Mouse (Mus musculus) stomach, embryonic 16.5 days (tissue): ENCODE measurements around the gene Gdf7. TPM values are rescaled to one million over a fixed set of nuclear protein-coding genes. Genes with fewer than 3 reads are reported as not detected.

Experiments
- ATAC-seq: fragments of 200-750 bp; cut with Nextera tagmentation; 2 replicates; pipeline ENCODE4 v1.8.0; 2017; ENCODE audit warnings: moderate number of reproducible peaks, moderate TSS enrichment; ENCODE audit not compliant: insufficient read depth, low FRiP score
- H3K27ac ChIP-seq: fragments of 300-500 bp; sonication (generic); 2 replicates; pipeline ENCODE4 v1.5.1; 2014; ENCODE audit warnings: low read length
- H3K27me3 ChIP-seq: fragments of 300-500 bp; sonication (generic); 2 replicates; pipeline ENCODE4 v1.6.1; 2014; ENCODE audit warnings: low read length, control low read depth, mixed read lengths; ENCODE audit not compliant: control insufficient read depth, insufficient read depth
- H3K36me3 ChIP-seq: fragments of 300-500 bp; sonication (generic); 2 replicates; pipeline ENCODE4 v1.6.1; 2014; ENCODE audit warnings: low read length; ENCODE audit not compliant: control insufficient read depth, insufficient read depth
- H3K4me1 ChIP-seq: fragments of 300-500 bp; sonication (generic); 2 replicates; pipeline ENCODE4 v1.6.1; 2014; ENCODE audit warnings: low read length, control low read depth, mixed read lengths; ENCODE audit not compliant: control insufficient read depth, insufficient read depth
- H3K4me2 ChIP-seq: fragments of 300-500 bp; sonication (generic); 2 replicates; pipeline ENCODE4 v1.6.1; 2014; ENCODE audit warnings: low read depth, low read length, mixed read lengths
- H3K4me3 ChIP-seq: fragments of 300-500 bp; sonication (generic); replicated peaks from 2 replicates; pipeline ENCODE4 v1.5.1; 2014; ENCODE audit warnings: mild to moderate bottlenecking, low read length
- H3K9ac ChIP-seq: fragments of 300-500 bp; sonication (generic); 2 replicates; pipeline ENCODE4 v1.6.1; 2014; ENCODE audit warnings: low read length
- H3K9me3 ChIP-seq: fragments of 300-500 bp; sonication (generic); replicated peaks from 2 replicates; pipeline ENCODE4 v1.6.1; 2016; ENCODE audit warnings: low read length, control low read depth; ENCODE audit not compliant: control insufficient read depth
- WGBS: fragments of 180-500 bp; shearing (Covaris S2); extraction: QIAGEN DNeasy Blood & Tissue Kit; methylation state at CpG from one replicate; pipeline ENCODE4 v1.1.7; 2014; 5-methylcytosine and 5-hydroxymethylcytosine counted together
- polyA plus RNA-seq: library from polyadenylated mRNA; unstranded; fragments of >200 nt; fragmentation: Nextera tagmentation; extraction: Ambion mirVana; gene quantifications from 2 replicates; pipeline ENCODE4 v1.2.1, GENCODE M21; 2015

Gdf7 gene
- polyA plus RNA-seq, result 0.09 TPM in 1 of 2 replicates, not detected in the other

- Histone ChIP-seq H3K9me3 (no peaks in the 10 kb centered on the region), H3K27ac (no peak within 1 kb of the TSS), H3K4me2 (peak within 1 kb of the TSS; percentile 77), H3K4me1 (peaks cover 16% of the 10 kb centered on the region), H3K9ac (peak within 1 kb of the TSS; percentile 68), H3K36me3 (no peaks in the 10 kb centered on the region), H3K27me3 (peaks cover 92% of the 10 kb centered on the region), H3K4me3 (peak within 1 kb of the TSS; percentile 49)
- under 1% methylated on average over 49 of the region's 53 CpGs for whole genome bisulfite sequencing
- ATAC-seq, result no peak
These were observed at the start of gene Gdf7 for GRCm38 (mm10) chr12:8301841-8302431. Gdf7 (minus strand) TSS chr12:8301954.

GRCm38 (mm10) chr12:8351025-8351903 is 49.5 kb upstream of the Gdf7 start:
- Histone ChIP-seq H3K4me2 (no peak overlapping the region), H3K27me3 (no peaks in the 10 kb centered on the region), H3K9me3 (no peaks in the 10 kb centered on the region), H3K4me3 (no peak overlapping the region), H3K27ac (peak overlapping the region; percentile 13), H3K36me3 (no peaks in the 10 kb centered on the region), H3K9ac (no peak overlapping the region), H3K4me1 (peaks cover 11% of the 10 kb centered on the region; the same call in 1 of the 2 replicates)
- no peak for ATAC-seq
- WGBS, result 33% methylated on average over 4 of the region's 4 CpGs

GRCm38 (mm10) chr12:8348733-8349513 is 47.2 kb upstream of the Gdf7 start:
- no peak overlapping the region for H3K9ac ChIP-seq
- no peak for ATAC-seq
- H3K4me3 ChIP-seq, result no peak overlapping the region
- 59% methylated on average over 9 of the region's 9 CpGs for WGBS
- no peaks in the 10 kb centered on the region for H3K9me3 ChIP-seq
- H3K36me3 ChIP-seq, result no peaks in the 10 kb centered on the region
- no peaks in the 10 kb centered on the region for H3K27me3 ChIP-seq
- peak overlapping the region; percentile 49; the same call in 1 of the 2 replicates for H3K27ac ChIP-seq
- peaks cover 11% of the 10 kb centered on the region; the same call in 1 of the 2 replicates for H3K4me1 ChIP-seq
- H3K4me2 ChIP-seq, result no peak overlapping the region

- Histone ChIP-seq H3K4me3 (no peak overlapping the region), H3K27ac (peak overlapping the region; percentile 62)
- WGBS, result 80% methylated on average over 8 of the region's 8 CpGs
These were observed 46.1 kb upstream of the Gdf7 start for GRCm38 (mm10) chr12:8347746-8348462.

GRCm38 (mm10) chr12:8345539-8345938 is 43.8 kb upstream of the Gdf7 start:
- H3K4me1 ChIP-seq, result 0 out of 2 replicates have a peak, but pooled peaks cover 6% of the 10 kb centered on the region
- no peak overlapping the region for H3K9ac ChIP-seq
- no peak for ATAC-seq
- 0 out of 2 replicates have a peak, but pooled peaks cover 3% of the 10 kb centered on the region for H3K36me3 ChIP-seq
- H3K9me3 ChIP-seq, result no peaks in the 10 kb centered on the region
- peak overlapping the region; percentile 66 for H3K27ac ChIP-seq
- 86% methylated on average over 5 of the region's 5 CpGs for WGBS
- no peak overlapping the region for H3K4me2 ChIP-seq
- H3K4me3 ChIP-seq, result no peak overlapping the region
- H3K27me3 ChIP-seq, result no peaks in the 10 kb centered on the region

More at GRCm38 (mm10) chr12:8347746-8348462, 46.1 kb upstream of the Gdf7 start:
- ATAC-seq, result no peak
- Histone ChIP-seq H3K9ac (no peak overlapping the region), H3K4me1 (peaks cover 11% of the 10 kb centered on the region; the same call in 1 of the 2 replicates), H3K4me2 (no peak overlapping the region), H3K27me3 (no peaks in the 10 kb centered on the region), H3K9me3 (no peaks in the 10 kb centered on the region), H3K36me3 (no peaks in the 10 kb centered on the region)

- no peaks in the 10 kb centered on the region for H3K9me3 ChIP-seq
- H3K9ac ChIP-seq, result 0 out of 2 replicates have a peak overlapping the region, but pooled peaks have one; percentile 36
- H3K4me2 ChIP-seq, result no peak overlapping the region
- peak overlapping the region; percentile 66 for H3K27ac ChIP-seq
- ATAC-seq, result peak; percentile 26
- H3K4me1 ChIP-seq, result 0 out of 2 replicates have a peak, but pooled peaks cover 6% of the 10 kb centered on the region
- H3K4me3 ChIP-seq, result no peak overlapping the region
- 67% methylated on average over 9 of the region's 9 CpGs for WGBS
- 0 out of 2 replicates have a peak, but pooled peaks cover 3% of the 10 kb centered on the region for H3K36me3 ChIP-seq
- no peaks in the 10 kb centered on the region for H3K27me3 ChIP-seq
These were observed 43.1 kb upstream of the Gdf7 start for GRCm38 (mm10) chr12:8344897-8345296.

- Histone ChIP-seq H3K9ac (no peak overlapping the region), H3K27ac (no peak overlapping the region), H3K9me3 (no peaks in the 10 kb centered on the region), H3K36me3 (0 out of 2 replicates have a peak, but pooled peaks cover 3% of the 10 kb centered on the region), H3K4me3 (no peak overlapping the region), H3K4me1 (peaks cover 11% of the 10 kb centered on the region), H3K4me2 (no peak overlapping the region), H3K27me3 (no peaks in the 10 kb centered on the region)
- WGBS, result 90% methylated on average over 3 of the region's 3 CpGs
- no peak for ATAC-seq
These were observed 41.6 kb upstream of the Gdf7 start for GRCm38 (mm10) chr12:8343381-8343780.

- H3K9ac ChIP-seq, result no peak overlapping the region
- H3K27ac ChIP-seq, result no peak overlapping the region
- WGBS, result 89% methylated on average over 6 of the region's 6 CpGs
- no peak overlapping the region for H3K4me2 ChIP-seq
- ATAC-seq, result no peak
- H3K9me3 ChIP-seq, result no peaks in the 10 kb centered on the region
- peaks cover 23% of the 10 kb centered on the region for H3K4me1 ChIP-seq
- H3K27me3 ChIP-seq, result no peaks in the 10 kb centered on the region
- no peak overlapping the region for H3K4me3 ChIP-seq
- 0 out of 2 replicates have a peak, but pooled peaks cover 6% of the 10 kb centered on the region for H3K36me3 ChIP-seq
These were observed 39.3 kb upstream of the Gdf7 start for GRCm38 (mm10) chr12:8341008-8341407.
